In genomic region chr13:64311266-64311665, GRCm38 (mm10) we compare ENCODE assay signal across 8 mouse cellular contexts. TPM values are rescaled to one million over a fixed set of nuclear protein-coding genes. Genes with fewer than 3 reads are reported as not detected.
A peak's percentile ranks its signal among the peaks of the same experiment; 100 is the strongest.
DNase-seq lines count a peak whose midpoint lies in the region; ATAC-seq and TF ChIP-seq lines count a peak whose summit lies in the region.

No protein-coding gene starts in this region.

- 96% methylated on average over 1 of the region's 1 CpGs for whole genome bisulfite sequencing in hindbrain, embryonic 12.5 days
- 13% methylated on average over 1 of the region's 1 CpGs for WGBS in lung, embryonic 16.5 days
- WGBS in thymus, adult 2 months: 91% methylated on average over 1 of the region's 1 CpGs

- no peak for ATAC-seq in hindbrain, embryonic 12.5 days (ENCODE audit: low FRiP score)
- ATAC-seq in lung, embryonic 16.5 days (ENCODE audit: low read depth): no peak
- ATAC-seq in granulocyte monocyte progenitor cell, adult 5-6 weeks (replicated peaks; ENCODE audit: poor library complexity, severe bottlenecking): no peak
- ATAC-seq in monocyte, adult 5-6 weeks (replicated peaks; ENCODE audit: insufficient number of reproducible peaks, low FRiP score, low TSS enrichment, poor library complexity, severe bottlenecking): no peak

- H3K36me3 ChIP-seq in hindbrain, embryonic 12.5 days: no peaks in the 10 kb centered on the region
- peaks cover 7% of the 10 kb centered on the region for H3K36me3 ChIP-seq in lung, embryonic 16.5 days (ENCODE audit: control insufficient read depth, insufficient read depth, low read length)
- peaks cover 7% of the 10 kb centered on the region; the same call in 1 of the 2 replicates for H3K36me3 ChIP-seq in thymus, adult 2 months (ENCODE audit: control insufficient read depth, insufficient read depth, low read length)

- H3K4me1 ChIP-seq in hindbrain, embryonic 12.5 days: 0 out of 2 replicates have a peak, but pooled peaks cover 4% of the 10 kb centered on the region
- H3K4me1 ChIP-seq in lung, embryonic 16.5 days (replicated peaks; ENCODE audit: control insufficient read depth, insufficient read depth, low read length): peaks cover 25% of the 10 kb centered on the region
- H3K4me1 ChIP-seq in thymus, adult 2 months (replicated peaks; ENCODE audit: control insufficient read depth, insufficient read depth, low read length): peaks cover 12% of the 10 kb centered on the region

- H3K4me2 ChIP-seq in hindbrain, embryonic 12.5 days (replicated peaks): peak overlapping the region; percentile 62
- peak overlapping the region; percentile 76 for H3K4me2 ChIP-seq in lung, embryonic 16.5 days (ENCODE audit: low read depth, low read length)

- H3K27me3 ChIP-seq in hindbrain, embryonic 12.5 days: no peaks in the 10 kb centered on the region
- H3K27me3 ChIP-seq in lung, embryonic 16.5 days (ENCODE audit: control insufficient read depth, insufficient read depth, low read depth, low read length): no peaks in the 10 kb centered on the region
- H3K27me3 ChIP-seq in thymus, adult 2 months (ENCODE audit: control insufficient read depth, insufficient read depth, low read length): no peaks in the 10 kb centered on the region

- no peak overlapping the region for H3K4me3 ChIP-seq in hindbrain, embryonic 12.5 days
- peak overlapping the region; percentile 82 for H3K4me3 ChIP-seq in lung, embryonic 16.5 days (ENCODE audit: low read length)
- H3K4me3 ChIP-seq in thymus, adult 2 months (ENCODE audit: control insufficient read depth, insufficient read depth, low read length): no peak overlapping the region

- DNase-seq in cerebellum, adult 9-11 months: peak; percentile 18
- DNase-seq in cerebellum, adult 11-12 months: no peak
- DNase-seq in 3T3-L1 (ENCODE audit: low read depth, low spot score): peak; percentile 58
- no peak for DNase-seq in thymus, adult 2 months

- no peak overlapping the region for H3K27ac ChIP-seq in hindbrain, embryonic 12.5 days
- peak overlapping the region; percentile 97 for H3K27ac ChIP-seq in lung, embryonic 16.5 days (ENCODE audit: low read length)
- no peak overlapping the region for H3K27ac ChIP-seq in thymus, adult 2 months (ENCODE audit: control insufficient read depth, insufficient read depth, low read length)

- no peak for TF ChIP-seq POLR2A in thymus, adult 2 months (IDR thresholded peaks at IDR 0.05; ENCODE audit: control insufficient read depth, extremely low read depth, insufficient read depth, low read length, poor library complexity)

- no peaks in the 10 kb centered on the region for H3K9me3 ChIP-seq in hindbrain, embryonic 12.5 days (replicated peaks)
- H3K9me3 ChIP-seq in lung, embryonic 16.5 days (ENCODE audit: control insufficient read depth, low read length): no peaks in the 10 kb centered on the region

- no peak for TF ChIP-seq CTCF in thymus, adult 2 months (IDR thresholded peaks at IDR 0.05; ENCODE audit: borderline replicate concordance, control insufficient read depth, extremely low read depth, insufficient read depth, low read length, poor library complexity)

- no peak overlapping the region for H3K9ac ChIP-seq in hindbrain, embryonic 12.5 days
- peak overlapping the region; percentile 31; the same call in 1 of the 2 replicates for H3K9ac ChIP-seq in lung, embryonic 16.5 days (ENCODE audit: low read length)

RNA-seq across cellular contexts. Expression of gene Aaed1, which starts 1.2 kb away (rescaled TPM):
- 21.0 and 25.9 TPM in 2 replicates for polyA plus RNA-seq in hindbrain, embryonic 12.5 days (2016; fragmentation: Nextera tagmentation; extraction: Ambion mirVana)
- 60.9 and 62.4 TPM in 2 replicates for polyA plus RNA-seq in lung, embryonic 16.5 days (2015; fragmentation: Nextera tagmentation; extraction: Ambion mirVana)
- total RNA-seq in granulocyte monocyte progenitor cell, adult 5-6 weeks (2014; fragmentation: Nextera tagmentation): 19.1 and 20.5 TPM in 2 replicates
- total RNA-seq in granulocyte monocyte progenitor cell, adult 5-6 weeks (2017): 37.4 and 37.8 TPM in 2 replicates
- 67.2 to 79.5 TPM (median 78.6 TPM) in 3 replicates for total RNA-seq in monocyte, adult 5-6 weeks (2017)
- 5.1 and 5.5 TPM in 2 replicates for polyA plus RNA-seq in thymus, adult 2 months (2012; rRNA removed)

RNA-seq across cellular contexts. Expression of gene Cdc14b, which starts 36.2 kb away (rescaled TPM):
- polyA plus RNA-seq in hindbrain, embryonic 12.5 days (2016; fragmentation: Nextera tagmentation; extraction: Ambion mirVana): 10.2 and 12.5 TPM in 2 replicates
- 8.6 and 8.7 TPM in 2 replicates for polyA plus RNA-seq in lung, embryonic 16.5 days (2015; fragmentation: Nextera tagmentation; extraction: Ambion mirVana)
- total RNA-seq in granulocyte monocyte progenitor cell, adult 5-6 weeks (2014; fragmentation: Nextera tagmentation): 0.97 and 1.8 TPM in 2 replicates
- total RNA-seq in granulocyte monocyte progenitor cell, adult 5-6 weeks (2017): 0.73 and 2.1 TPM in 2 replicates
- 6.2 to 17.5 TPM (median 8.9 TPM) in 3 replicates for total RNA-seq in monocyte, adult 5-6 weeks (2017)
- 3.2 and 4.7 TPM in 2 replicates for polyA plus RNA-seq in thymus, adult 2 months (2012; rRNA removed)

RNA-seq across cellular contexts. Expression of gene Ctsl, which starts 59.4 kb away (rescaled TPM):
- polyA plus RNA-seq in hindbrain, embryonic 12.5 days (2016; fragmentation: Nextera tagmentation; extraction: Ambion mirVana): 111 and 124 TPM in 2 replicates
- 175 and 210 TPM in 2 replicates for polyA plus RNA-seq in lung, embryonic 16.5 days (2015; fragmentation: Nextera tagmentation; extraction: Ambion mirVana)
- 9.3 and 43.6 TPM in 2 replicates for total RNA-seq in granulocyte monocyte progenitor cell, adult 5-6 weeks (2014; fragmentation: Nextera tagmentation)
- total RNA-seq in granulocyte monocyte progenitor cell, adult 5-6 weeks (2017): 23.3 and 53.2 TPM in 2 replicates
- total RNA-seq in monocyte, adult 5-6 weeks (2017): 28.5 to 79.3 TPM (median 45.6 TPM) in 3 replicates
- 292 and 586 TPM in 2 replicates for polyA plus RNA-seq in thymus, adult 2 months (2012; rRNA removed)

Comparison
In these comparisons a context has a peak if more than half of its experiments do, and no peak if none do; other contexts are left out.
1. DNase-seq: peak in cerebellum, adult 9-11 months (single experiment) and 3T3-L1 (single experiment); none in cerebellum, adult 11-12 months (single experiment) and thymus, adult 2 months (single experiment).